Mouse (Mus musculus) urinary bladder, adult 18-20 months (tissue): ENCODE measurements around the gene Dnajc3.

Experiments
- DNase-seq, 2 experiments: peaks; one replicate each; pipeline ENCODE4 v3.0.0; 2022; ENCODE audit warnings: low spot score in 2 of 2, mixed read lengths in 2 of 2

The Dnajc3 gene

GRCm38 (mm10) chr14:118937533-118938492, at the start of gene Dnajc3:
Dnajc3 (plus strand) TSS chr14:118937976.
- peak; percentile 93 to 100 for DNase-seq

GRCm38 (mm10) chr14:118890101-118890500, 47.7 kb upstream of the Dnajc3 start:
- no peak for DNase-seq

GRCm38 (mm10) chr14:118895228-118895627, 42.5 kb upstream of the Dnajc3 start:
- DNase-seq: no peak

- DNase-seq: no peak
Observed at GRCm38 (mm10) chr14:118895655-118896054, 42.1 kb upstream of the Dnajc3 start.

- DNase-seq: no peak
Observed at GRCm38 (mm10) chr14:118899940-118900339, 37.8 kb upstream of the Dnajc3 start.

GRCm38 (mm10) chr14:118900911-118901310, 36.9 kb upstream of the Dnajc3 start:
- no peak for DNase-seq

GRCm38 (mm10) chr14:118903397-118903796, 34.4 kb upstream of the Dnajc3 start:
- DNase-seq: no peak

- DNase-seq: no peak
Observed at GRCm38 (mm10) chr14:118903867-118904562, 33.8 kb upstream of the Dnajc3 start.

GRCm38 (mm10) chr14:118907592-118907991, 30.2 kb upstream of the Dnajc3 start:
- no peak for DNase-seq

GRCm38 (mm10) chr14:118909872-118910271, 27.9 kb upstream of the Dnajc3 start:
- DNase-seq: peak in 1 of 2 experiments; percentile 37

- DNase-seq: peak; percentile 46 to 57
Observed at GRCm38 (mm10) chr14:118910332-118911222, 27.2 kb upstream of the Dnajc3 start.

- DNase-seq: no peak
Observed at GRCm38 (mm10) chr14:118911521-118911920, 26.3 kb upstream of the Dnajc3 start.

GRCm38 (mm10) chr14:118913651-118914050, 24.1 kb upstream of the Dnajc3 start:
- no peak for DNase-seq

- DNase-seq: no peak
Observed at GRCm38 (mm10) chr14:118919025-118919424, 18.8 kb upstream of the Dnajc3 start.

- no peak for DNase-seq
Observed at GRCm38 (mm10) chr14:118920654-118921053, 17.1 kb upstream of the Dnajc3 start.

GRCm38 (mm10) chr14:118922251-118922650, 15.5 kb upstream of the Dnajc3 start:
- no peak for DNase-seq

GRCm38 (mm10) chr14:118922667-118923184, 15.1 kb upstream of the Dnajc3 start:
- DNase-seq: no peak

- DNase-seq: peak; percentile 45
Observed at GRCm38 (mm10) chr14:118924673-118925615, 12.8 kb upstream of the Dnajc3 start, which contains the start of gene Dzip1. Dzip1 (minus strand) TSS chr14:118925460.

- no peak for DNase-seq
Observed at GRCm38 (mm10) chr14:118928565-118928964, 9.2 kb upstream of the Dnajc3 start.

GRCm38 (mm10) chr14:118929779-118930178, 8.0 kb upstream of the Dnajc3 start:
- DNase-seq: no peak
